Mouse (Mus musculus) hindbrain, embryonic 12.5 days (tissue): ENCODE data around the gene Gm49392. TPM values are rescaled to one million over a fixed set of nuclear protein-coding genes. Genes with fewer than 3 reads are reported as not detected.

ENCODE experiments used
- ATAC-seq: fragments of 200-750 bp; cut with Nextera tagmentation; 2 replicates; pipeline ENCODE4 v1.8.0; 2017; ENCODE audit warnings: moderate TSS enrichment; ENCODE audit not compliant: low FRiP score
- H3K27ac ChIP-seq: fragments of 300-500 bp; sonication (generic); 2 replicates; pipeline ENCODE4 v1.5.1; 2016; ENCODE audit warnings: mild to moderate bottlenecking
- H3K27me3 ChIP-seq: fragments of 300-500 bp; sonication (generic); 2 replicates; pipeline ENCODE4 v1.6.1; 2016; ENCODE audit warnings: mild to moderate bottlenecking
- H3K36me3 ChIP-seq: fragments of 300-500 bp; sonication (generic); 2 replicates; pipeline ENCODE4 v1.6.1; 2016; ENCODE audit warnings: mild to moderate bottlenecking
- H3K4me1 ChIP-seq: fragments of 300-500 bp; sonication (generic); 2 replicates; pipeline ENCODE4 v1.6.1; 2016
- H3K4me2 ChIP-seq: fragments of 300-500 bp; sonication (generic); replicated peaks from 2 replicates; pipeline ENCODE4 v1.6.1; 2016; ENCODE audit warnings: mild to moderate bottlenecking
- H3K4me3 ChIP-seq: fragments of 300-500 bp; sonication (generic); 2 replicates; pipeline ENCODE4 v1.5.1; 2016; ENCODE audit warnings: mild to moderate bottlenecking
- H3K9ac ChIP-seq: fragments of 300-500 bp; sonication (generic); 2 replicates; pipeline ENCODE4 v1.6.1; 2016; ENCODE audit warnings: mild to moderate bottlenecking, moderate library complexity
- H3K9me3 ChIP-seq: fragments of 300-500 bp; sonication (generic); replicated peaks from 2 replicates; pipeline ENCODE4 v1.6.1; 2016; ENCODE audit warnings: mild to moderate bottlenecking
- WGBS: fragments of 180-500 bp; shearing (Covaris S2); methylation state at CpG from one replicate; pipeline ENCODE4 v1.1.7; 2016; 5-methylcytosine and 5-hydroxymethylcytosine counted together
- polyA plus RNA-seq: library from polyadenylated mRNA; unstranded; fragments of >200 nt; fragmentation: Nextera tagmentation; extraction: Ambion mirVana; gene quantifications from 2 replicates; pipeline ENCODE4 v1.2.1, GENCODE M21; 2016

The Gm49392 gene
- polyA plus RNA-seq, 1 experiment from 2014 or later = not detected

GRCm38 (mm10) chr13:60839353-60839902 is 57.3 kb downstream of the Gm49392 start:
- Histone ChIP-seq H3K4me3 (no peak overlapping the region), H3K9ac (no peak overlapping the region), H3K27me3 (no peaks in the 10 kb centered on the region), H3K27ac (no peak overlapping the region), H3K9me3 (no peaks in the 10 kb centered on the region), H3K4me2 (no peak overlapping the region), H3K4me1 (no peaks in the 10 kb centered on the region), H3K36me3 (no peaks in the 10 kb centered on the region)
- 78% methylated on average over 2 of the region's 2 CpGs for WGBS
- ATAC-seq = no peak

GRCm38 (mm10) chr13:60826052-60826451 is 70.6 kb downstream of the Gm49392 start:
- no peak overlapping the region for H3K9ac ChIP-seq

DNA sequence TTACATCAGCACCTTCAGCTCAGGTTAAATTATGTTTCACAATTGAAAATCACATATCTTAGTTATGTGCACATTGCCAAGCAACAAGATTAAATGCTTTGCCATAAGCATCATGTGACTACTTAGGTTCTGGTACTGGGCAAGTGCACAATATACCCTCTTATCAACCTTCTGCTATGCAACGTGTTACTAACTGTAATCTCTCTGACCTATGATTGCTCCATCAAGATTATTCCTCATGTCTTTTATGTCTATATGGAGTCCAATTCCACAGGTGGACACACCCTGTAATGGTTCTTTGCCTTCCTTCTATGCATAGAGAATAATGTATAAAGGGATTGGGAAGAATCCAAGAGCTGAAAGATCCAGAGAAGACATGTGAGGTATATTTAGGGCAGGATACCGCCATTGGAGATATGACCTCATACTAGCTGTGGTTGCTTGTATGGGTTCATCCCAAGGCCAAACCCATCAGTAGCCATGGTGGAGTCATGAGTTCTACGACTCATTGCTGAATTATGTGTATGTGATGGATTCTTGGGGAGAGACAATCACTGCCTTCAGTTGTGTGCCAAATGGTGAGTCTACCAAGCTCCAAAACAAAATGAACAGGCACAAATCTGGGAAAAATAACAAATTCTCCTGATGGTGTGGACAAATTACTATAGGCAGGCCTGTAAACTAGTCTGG is 76.1 kb downstream of the Gm49392 start:
- no peak overlapping the region for H3K9ac ChIP-seq
- H3K4me3 ChIP-seq = no peak overlapping the region
- no peaks in the 10 kb centered on the region for H3K36me3 ChIP-seq
- H3K4me2 ChIP-seq = no peak overlapping the region
- 77% methylated on average over 3 of the region's 3 CpGs for WGBS
- H3K4me1 ChIP-seq = no peaks in the 10 kb centered on the region
- H3K27me3 ChIP-seq = no peaks in the 10 kb centered on the region
- H3K27ac ChIP-seq = no peak overlapping the region
- ATAC-seq = no peak
- H3K9me3 ChIP-seq = no peaks in the 10 kb centered on the region

More at GRCm38 (mm10) chr13:60826052-60826451, 70.6 kb downstream of the Gm49392 start:
- WGBS = 63% methylated on average over 3 of the region's 3 CpGs
- no peak for ATAC-seq
- no peaks in the 10 kb centered on the region for H3K36me3 ChIP-seq
- H3K27ac ChIP-seq = no peak overlapping the region
- no peak overlapping the region for H3K4me3 ChIP-seq
- H3K4me1 ChIP-seq = no peaks in the 10 kb centered on the region
- no peaks in the 10 kb centered on the region for H3K9me3 ChIP-seq
- no peak overlapping the region for H3K4me2 ChIP-seq
- no peaks in the 10 kb centered on the region for H3K27me3 ChIP-seq

DNA sequence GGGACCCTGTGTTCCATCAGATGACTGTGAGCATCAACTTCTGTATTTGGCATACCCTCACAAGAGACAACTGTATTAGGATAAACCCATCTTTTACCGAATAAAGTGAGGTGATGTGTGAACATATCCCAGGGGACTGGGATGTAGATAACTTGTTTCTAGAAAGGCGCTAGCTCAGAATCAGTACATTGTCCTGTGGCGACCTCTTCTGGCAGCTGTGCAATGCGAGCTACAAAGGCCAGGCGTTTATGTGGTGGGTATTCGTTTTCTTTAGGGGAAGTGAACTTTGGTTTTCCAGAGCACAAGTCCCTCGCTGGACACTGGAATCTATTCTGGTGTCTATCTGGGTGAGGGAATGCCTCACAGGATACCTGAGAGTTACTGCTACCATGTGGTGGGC is 77.2 kb downstream of the Gm49392 start:
- Histone ChIP-seq H3K4me3 (no peak overlapping the region), H3K9ac (no peak overlapping the region), H3K36me3 (no peaks in the 10 kb centered on the region), H3K27me3 (no peaks in the 10 kb centered on the region), H3K4me2 (no peak overlapping the region), H3K9me3 (no peaks in the 10 kb centered on the region), H3K27ac (no peak overlapping the region), H3K4me1 (no peaks in the 10 kb centered on the region)
- ATAC-seq = no peak
- WGBS = 11% methylated on average over 7 of the region's 7 CpGs

DNA sequence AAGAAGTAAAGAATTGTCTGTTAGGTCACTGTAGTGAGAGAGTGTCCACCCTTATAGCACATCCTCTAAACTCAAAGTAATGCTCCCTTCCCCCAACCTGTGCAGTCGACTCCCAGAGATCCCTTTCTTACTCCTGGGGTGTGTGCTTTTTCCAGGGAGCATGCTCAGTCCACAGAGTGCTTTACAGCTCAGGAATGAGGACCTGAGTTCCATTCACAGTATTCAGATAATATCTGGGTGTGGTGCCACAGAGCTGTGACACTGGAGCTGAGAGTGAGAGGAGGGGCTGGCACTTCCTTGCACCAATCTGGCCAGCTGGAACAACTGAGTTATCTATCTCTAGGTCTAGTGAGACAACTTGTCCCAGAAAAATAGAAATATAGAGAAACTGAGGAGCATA is 83.0 kb downstream of the Gm49392 start:
- Histone ChIP-seq H3K27ac (no peak overlapping the region), H3K27me3 (no peaks in the 10 kb centered on the region), H3K4me2 (no peak overlapping the region), H3K4me3 (no peak overlapping the region), H3K9ac (no peak overlapping the region), H3K4me1 (no peaks in the 10 kb centered on the region), H3K36me3 (no peaks in the 10 kb centered on the region), H3K9me3 (no peaks in the 10 kb centered on the region)
- ATAC-seq = no peak
- WGBS = 48% methylated on average over 1 of the region's 1 CpGs

DNA sequence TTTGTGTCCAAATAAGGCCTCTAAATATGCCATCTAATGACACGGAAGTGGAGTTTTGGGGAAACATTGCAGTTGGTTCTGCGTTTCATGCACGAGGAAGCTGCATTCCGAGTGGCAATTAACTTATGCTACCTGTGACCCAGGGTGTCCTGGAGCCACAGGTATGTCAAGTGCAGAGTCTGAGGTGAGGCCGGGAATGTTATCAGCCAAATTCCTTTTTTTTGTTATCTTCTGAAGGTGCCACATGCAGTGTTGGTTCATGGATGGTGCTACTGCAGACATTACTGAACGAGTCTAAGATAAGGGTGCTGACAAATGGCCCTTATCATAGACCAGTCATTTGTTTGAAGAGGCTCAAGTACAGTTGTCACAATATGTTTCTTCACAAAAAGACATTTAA is 83.9 kb downstream of the Gm49392 start:
- no peaks in the 10 kb centered on the region for H3K4me1 ChIP-seq
- no peaks in the 10 kb centered on the region for H3K36me3 ChIP-seq
- 88% methylated on average over 6 of the region's 6 CpGs for WGBS
- H3K27ac ChIP-seq = no peak overlapping the region
- H3K4me2 ChIP-seq = no peak overlapping the region
- ATAC-seq = no peak
- H3K9me3 ChIP-seq = no peaks in the 10 kb centered on the region
- no peak overlapping the region for H3K4me3 ChIP-seq
- no peak overlapping the region for H3K9ac ChIP-seq
- no peaks in the 10 kb centered on the region for H3K27me3 ChIP-seq

DNA sequence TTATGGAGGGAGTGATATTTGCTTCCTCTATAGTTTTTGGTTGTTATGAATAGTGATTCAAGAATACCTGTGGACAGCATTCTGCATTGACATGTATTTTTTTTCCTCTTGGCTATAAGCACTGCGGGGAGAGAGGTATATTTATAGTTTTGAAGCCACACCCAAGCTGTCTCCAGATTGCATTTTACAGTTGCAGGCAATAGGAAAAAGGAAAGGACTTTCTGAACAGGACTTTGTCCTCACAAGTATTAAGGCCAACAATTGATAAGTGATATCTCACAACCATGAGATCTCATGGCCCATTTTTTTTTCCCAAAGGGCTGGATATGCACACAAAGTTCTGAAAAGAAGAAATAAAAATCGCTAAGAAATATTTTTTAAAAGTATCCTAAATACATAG is 87.0 kb downstream of the Gm49392 start:
- Histone ChIP-seq H3K9me3 (no peaks in the 10 kb centered on the region), H3K27ac (no peak overlapping the region), H3K27me3 (no peaks in the 10 kb centered on the region), H3K4me2 (no peak overlapping the region), H3K4me3 (no peak overlapping the region), H3K36me3 (no peaks in the 10 kb centered on the region), H3K9ac (no peak overlapping the region), H3K4me1 (no peaks in the 10 kb centered on the region)
- no peak for ATAC-seq
- 82% methylated on average over 2 of the region's 2 CpGs for WGBS

DNA sequence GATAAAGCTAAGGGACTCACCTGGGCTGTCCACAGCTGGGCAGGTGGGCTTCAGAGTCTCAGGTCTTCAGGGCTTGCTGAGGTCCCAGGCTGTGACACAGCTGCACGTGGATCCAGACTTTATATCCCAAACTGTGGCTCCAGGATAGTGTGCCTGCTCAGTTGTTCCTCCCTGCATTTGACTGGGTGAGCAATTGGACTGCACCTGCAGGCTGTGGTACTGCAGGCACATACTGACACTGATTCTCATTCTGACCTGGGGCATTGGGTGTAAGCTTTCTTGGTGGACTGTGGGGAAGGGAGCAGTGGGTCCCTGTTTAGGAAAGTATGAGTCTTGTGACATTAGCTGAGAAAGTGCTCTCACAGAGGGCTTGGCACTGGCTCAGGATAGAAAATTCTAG is 93.9 kb downstream of the Gm49392 start, which contains the start of gene Ctsll3:
Ctsll3 (minus strand) TSS at position 101 of the 400 bp plus-strand sequence.
- Histone ChIP-seq H3K4me3 (no peak within 1 kb of the TSS), H3K4me2 (no peak within 1 kb of the TSS), H3K27ac (no peak within 1 kb of the TSS), H3K36me3 (no peaks in the 10 kb centered on the region), H3K9me3 (no peaks in the 10 kb centered on the region), H3K27me3 (no peaks in the 10 kb centered on the region), H3K9ac (no peak within 1 kb of the TSS), H3K4me1 (no peaks in the 10 kb centered on the region)
- WGBS = 68% methylated on average over 1 of the region's 1 CpGs
- no peak for ATAC-seq

Other genes with a start within 250 kb of the Gm49392 start
- gene BC051665, start 110.5 kb downstream of the Gm49392 start, polyA plus RNA-seq = not detected in 2 replicates
- gene Ctsll3, start 94.0 kb downstream of the Gm49392 start, polyA plus RNA-seq = not detected in 2 replicates
- gene 4930486L24Rik, start 32.4 kb downstream of the Gm49392 start, polyA plus RNA-seq = 0.17 and 0.30 TPM in 2 replicates
- 0.96 and 2.4 TPM in 2 replicates for gene Ctla2b, start 553 bp upstream of the Gm49392 start, polyA plus RNA-seq
- gene Tpbpb, start 8.0 kb upstream of the Gm49392 start, polyA plus RNA-seq = not detected in 2 replicates
- gene Gm49393, start 38.7 kb upstream of the Gm49392 start, polyA plus RNA-seq = not detected in 2 replicates
- 0.64 and 1.6 TPM in 2 replicates for gene Gm49391, start 39.7 kb upstream of the Gm49392 start, polyA plus RNA-seq
- 10.1 and 14.1 TPM in 2 replicates for gene Ctla2a, start 39.7 kb upstream of the Gm49392 start, polyA plus RNA-seq
- gene Tpbpa, start 45.1 kb upstream of the Gm49392 start, polyA plus RNA-seq = not detected in 2 replicates
- not detected in 2 replicates for gene Ctsj, start 109.1 kb upstream of the Gm49392 start, polyA plus RNA-seq
- gene Ctsq, start 143.7 kb upstream of the Gm49392 start, polyA plus RNA-seq = not detected in 2 replicates